Mouse (Mus musculus) CD8-positive naive resting alpha-beta T cell, adult 57 days (primary cell): ENCODE results near the gene Ankle1. TPM values are rescaled to one million over a fixed set of nuclear protein-coding genes. Genes with fewer than 3 reads are reported as not detected.

ENCODE experiments used
- total RNA-seq: library from RNA; stranded (reverse); gene quantifications from one replicate; pipeline ENCODE4 v1.2.4, GENCODE M21; 2023

Ankle1 gene
- 1.8 TPM for total RNA-seq

DNA sequence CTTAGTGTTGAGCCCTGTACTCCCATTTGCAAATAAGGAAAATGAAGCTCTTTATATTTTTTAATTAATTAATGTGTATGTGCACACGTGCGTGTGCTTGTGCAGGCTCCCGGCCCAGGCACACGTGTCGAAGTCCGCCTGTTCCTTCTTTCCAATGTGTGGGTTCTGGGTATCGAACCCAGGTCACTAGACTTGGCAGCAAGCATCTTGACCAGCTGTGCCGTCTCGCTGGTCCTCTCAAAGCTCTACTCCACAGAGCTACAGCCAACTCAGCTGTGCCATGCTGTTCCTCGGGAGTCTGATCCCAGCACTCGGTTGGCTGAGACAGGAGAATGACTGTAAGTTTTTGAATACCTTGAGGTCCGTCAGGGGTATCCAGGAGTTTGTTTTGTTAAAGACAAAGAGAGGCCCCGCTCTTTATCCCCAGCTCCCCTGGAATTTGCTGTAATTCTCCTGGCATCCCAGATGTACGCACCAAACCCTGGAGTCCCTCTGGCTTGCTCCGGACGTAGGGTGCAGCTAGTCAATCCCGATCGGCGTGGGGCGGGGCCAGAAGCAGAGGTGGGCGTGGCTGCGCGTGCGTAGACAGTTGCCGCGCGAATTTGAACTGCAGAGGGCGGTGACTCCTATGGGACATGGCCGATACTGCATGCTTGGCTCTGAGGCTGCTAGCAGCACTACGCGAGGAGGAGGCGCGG lies at the start of gene Ankle1:
Gene Ankle1 (plus strand): TSS at position 610 of the 698 bp plus-strand sequence.

DNA sequence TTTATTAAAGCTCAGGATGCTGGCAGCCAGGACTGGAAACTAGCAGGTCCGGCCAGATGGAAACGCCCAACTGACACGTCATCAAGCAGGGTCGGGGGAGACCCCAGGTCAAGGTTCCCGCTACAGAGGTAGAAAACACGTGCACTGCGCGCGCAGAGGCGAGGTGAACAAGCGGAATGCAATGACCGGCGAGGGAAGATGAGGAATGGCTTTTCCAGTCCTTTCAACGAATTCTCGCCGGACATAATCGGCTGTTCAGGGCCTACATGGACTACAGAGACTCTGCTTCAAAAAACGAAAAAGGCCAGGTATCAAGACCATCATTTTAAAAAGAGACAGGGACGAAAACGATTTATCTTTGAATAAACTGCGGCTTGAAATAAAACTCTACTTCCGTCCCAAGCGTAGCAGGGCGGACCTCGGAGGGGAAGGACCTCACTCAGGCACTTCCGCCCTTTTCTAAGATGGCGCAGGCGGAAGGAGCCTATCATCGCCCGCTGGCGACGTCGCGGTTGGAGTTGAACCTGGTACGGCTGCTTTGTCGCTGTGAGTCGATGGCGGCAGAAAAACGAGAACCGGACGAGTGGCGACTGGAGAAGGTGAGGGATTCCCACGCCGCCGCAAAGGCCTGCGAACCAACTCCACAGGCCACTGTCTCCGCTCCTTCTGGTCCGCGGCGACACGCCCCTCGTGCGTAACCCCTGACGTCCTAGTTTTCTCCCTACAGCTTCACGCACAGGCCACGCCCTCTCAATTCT lies 38.9 kb upstream of the Ankle1 start, which contains the start of gene Use1:
Gene Use1 (plus strand): TSS at position 78 of the 758 bp plus-strand sequence.

DNA sequence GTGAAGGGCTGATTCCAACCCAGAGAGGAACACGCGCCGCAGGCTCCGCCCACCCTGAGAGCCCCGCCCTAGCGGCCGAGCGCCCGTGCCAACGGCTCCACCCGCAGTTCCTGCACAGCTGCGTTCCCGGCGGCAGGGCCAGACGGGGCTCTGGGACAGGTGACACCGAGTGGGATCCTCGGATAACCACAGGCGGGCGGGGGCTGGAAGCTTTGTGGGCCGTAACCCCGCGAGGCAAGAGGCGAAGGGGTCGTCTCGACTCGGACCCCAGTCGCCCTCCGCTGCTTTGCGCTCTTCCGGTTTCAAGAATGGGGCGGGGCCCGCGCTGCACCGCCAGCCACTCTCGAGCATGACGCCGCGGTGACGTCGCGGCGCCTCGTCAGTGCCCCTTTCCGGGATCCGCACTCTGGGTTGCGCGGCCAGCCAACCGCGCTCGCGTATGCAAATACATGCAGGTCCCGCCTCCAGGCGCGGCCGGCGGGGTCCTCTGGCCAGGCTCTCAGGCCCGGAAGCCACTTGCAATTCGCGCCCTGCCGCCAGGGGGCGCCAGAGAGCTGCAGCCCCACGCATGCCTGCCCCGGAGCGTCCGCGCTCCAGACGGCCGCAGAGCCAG lies 34.5 kb upstream of the Ankle1 start, which contains the start of gene Ocel1:
Gene Ocel1 (plus strand): TSS at position 63 of the 613 bp plus-strand sequence.

DNA sequence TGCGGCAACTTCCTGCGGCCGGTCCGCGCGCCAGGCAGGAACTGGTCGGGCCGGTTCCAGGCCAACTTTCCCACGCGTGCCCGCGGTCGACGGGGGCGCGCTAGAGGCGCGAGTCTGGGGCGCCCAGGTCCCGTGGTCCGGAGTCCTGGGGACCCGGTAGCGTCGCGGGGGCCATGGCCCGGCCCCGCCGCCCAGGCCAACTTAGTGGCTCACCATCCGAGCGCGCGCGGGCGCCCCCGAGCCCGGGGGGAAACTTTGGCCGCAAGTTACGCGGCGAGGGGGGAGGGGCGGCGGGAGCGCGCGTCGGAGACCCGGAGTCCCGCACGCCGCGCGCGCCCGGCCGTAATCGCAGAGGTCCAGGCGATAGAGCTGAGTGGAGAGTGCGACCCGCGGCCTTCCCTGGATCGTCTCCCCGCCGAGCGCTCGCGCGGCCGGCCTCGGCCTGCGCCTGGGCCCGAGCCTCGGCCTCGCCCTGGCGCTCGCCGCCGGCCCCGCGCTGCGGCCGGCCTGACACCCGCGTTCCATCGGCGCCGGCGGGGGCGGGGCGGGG lies 24.3 kb upstream of the Ankle1 start, which contains the start of gene Nr2f6:
Gene Nr2f6 (minus strand): TSS at position 540 of the 550 bp plus-strand sequence.

DNA sequence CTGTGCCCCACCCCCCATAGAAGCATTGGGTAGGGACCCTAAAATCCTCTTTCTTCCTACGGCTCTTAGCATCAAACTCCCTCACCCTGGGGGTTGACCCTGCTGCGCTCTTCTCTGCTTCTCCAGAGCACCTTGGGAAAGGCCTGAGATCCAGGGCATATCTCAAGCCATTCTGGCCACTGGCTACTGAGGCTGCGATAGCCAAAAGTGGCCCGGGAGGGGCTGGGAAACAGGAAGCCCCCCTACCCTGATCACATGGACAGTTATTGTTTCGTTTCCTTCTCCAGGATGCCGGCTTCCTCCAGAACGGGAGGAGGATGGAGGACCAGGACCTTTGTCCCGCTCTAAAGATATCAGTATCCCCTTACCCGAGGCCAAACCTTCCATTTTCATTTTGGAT lies 10.2 kb upstream of the Ankle1 start, which contains the start of gene Ushbp1:
Gene Ushbp1 (minus strand): TSS at position 174 of the 400 bp plus-strand sequence.

DNA sequence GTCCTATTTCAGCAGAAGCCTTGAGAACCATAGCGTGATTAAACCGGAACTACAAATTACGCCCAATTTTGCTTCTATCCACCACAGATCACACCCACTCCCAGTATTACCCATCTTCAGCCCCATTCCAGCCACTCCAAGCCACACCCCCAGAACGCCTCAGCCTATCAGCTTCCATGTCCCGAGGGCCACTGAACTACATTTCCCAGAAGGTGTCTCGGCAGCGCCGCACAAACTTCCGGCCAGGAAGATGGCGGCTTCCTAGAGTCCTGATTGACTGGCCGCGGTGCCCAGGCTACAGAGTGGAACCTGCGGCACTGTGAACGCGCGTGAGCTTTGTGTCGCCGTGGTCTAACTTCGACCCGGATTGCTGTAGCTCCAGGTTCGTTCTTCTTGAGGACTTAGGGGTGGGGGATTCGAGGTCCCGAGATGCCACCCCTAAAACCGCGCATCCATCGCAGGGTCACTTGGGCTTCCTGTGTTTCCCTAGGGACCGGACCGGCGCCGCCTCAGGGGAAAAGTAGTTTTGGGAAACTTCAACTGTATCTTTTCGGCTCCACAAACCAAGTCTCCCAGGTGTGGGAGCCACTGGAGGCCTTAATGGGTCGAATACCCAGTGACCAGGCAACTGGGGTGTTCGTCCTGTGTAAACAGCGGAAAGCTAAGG lies 9.0 kb upstream of the Ankle1 start, which contains the start of gene Babam1:
Gene Babam1 (plus strand): TSS at position 223 of the 667 bp plus-strand sequence.

Other genes starting within 250 kb of the Ankle1 start
- gene Myo9b, start 133.3 kb upstream of the Ankle1 start, total RNA-seq = 141 TPM
- 29.9 TPM for gene Haus8, start 133.1 kb upstream of the Ankle1 start, total RNA-seq
- 310 TPM for gene Use1, start 39.2 kb upstream of the Ankle1 start, total RNA-seq
- 22.3 TPM for gene Ocel1, start 34.7 kb upstream of the Ankle1 start, total RNA-seq
- 4.0 TPM for gene Nr2f6, start 24.1 kb upstream of the Ankle1 start, total RNA-seq
- gene Ushbp1, start 10.2 kb upstream of the Ankle1 start, total RNA-seq = 0.28 TPM
- gene Babam1, start 9.1 kb upstream of the Ankle1 start, total RNA-seq = 109 TPM
- 76.5 TPM for gene Abhd8, start 57.6 kb downstream of the Ankle1 start, total RNA-seq
- gene Mrpl34, start 58.9 kb downstream of the Ankle1 start, total RNA-seq = 39.7 TPM
- gene Dda1, start 63.2 kb downstream of the Ankle1 start, total RNA-seq = 90.7 TPM
- gene Ano8, start 80.0 kb downstream of the Ankle1 start, total RNA-seq = 24.0 TPM
- 20.5 TPM for gene Gtpbp3, start 82.1 kb downstream of the Ankle1 start, total RNA-seq
- gene Plvap, start 105.7 kb downstream of the Ankle1 start, total RNA-seq = 0.67 TPM
- not detected for gene Ccdc194, start 119.7 kb downstream of the Ankle1 start, total RNA-seq
- gene Bst2, start 131.4 kb downstream of the Ankle1 start, total RNA-seq = 62.4 TPM
- gene Mvb12a, start 136.9 kb downstream of the Ankle1 start, total RNA-seq = 27.2 TPM
- gene Tmem221, start 152.9 kb downstream of the Ankle1 start, total RNA-seq = 2.2 TPM
- gene Nxnl1, start 160.6 kb downstream of the Ankle1 start, total RNA-seq = not detected
- gene Slc27a1, start 162.9 kb downstream of the Ankle1 start, total RNA-seq = 6.8 TPM
- gene Pgls, start 186.2 kb downstream of the Ankle1 start, total RNA-seq = 52.5 TPM
- gene Fam129c, start 191.6 kb downstream of the Ankle1 start, total RNA-seq = 11.5 TPM
- gene Colgalt1, start 205.0 kb downstream of the Ankle1 start, total RNA-seq = 50.7 TPM